Mouse (Mus musculus): ENCODE results near the gene Tnnc1. TPM values are rescaled to one million over a fixed set of nuclear protein-coding genes. Genes with fewer than 3 reads are reported as not detected.
A peak's percentile ranks its signal among the peaks of the same experiment; 100 is the strongest.

Tnnc1 gene
- polyA plus RNA-seq, 1 experiment: not detected

DNA sequence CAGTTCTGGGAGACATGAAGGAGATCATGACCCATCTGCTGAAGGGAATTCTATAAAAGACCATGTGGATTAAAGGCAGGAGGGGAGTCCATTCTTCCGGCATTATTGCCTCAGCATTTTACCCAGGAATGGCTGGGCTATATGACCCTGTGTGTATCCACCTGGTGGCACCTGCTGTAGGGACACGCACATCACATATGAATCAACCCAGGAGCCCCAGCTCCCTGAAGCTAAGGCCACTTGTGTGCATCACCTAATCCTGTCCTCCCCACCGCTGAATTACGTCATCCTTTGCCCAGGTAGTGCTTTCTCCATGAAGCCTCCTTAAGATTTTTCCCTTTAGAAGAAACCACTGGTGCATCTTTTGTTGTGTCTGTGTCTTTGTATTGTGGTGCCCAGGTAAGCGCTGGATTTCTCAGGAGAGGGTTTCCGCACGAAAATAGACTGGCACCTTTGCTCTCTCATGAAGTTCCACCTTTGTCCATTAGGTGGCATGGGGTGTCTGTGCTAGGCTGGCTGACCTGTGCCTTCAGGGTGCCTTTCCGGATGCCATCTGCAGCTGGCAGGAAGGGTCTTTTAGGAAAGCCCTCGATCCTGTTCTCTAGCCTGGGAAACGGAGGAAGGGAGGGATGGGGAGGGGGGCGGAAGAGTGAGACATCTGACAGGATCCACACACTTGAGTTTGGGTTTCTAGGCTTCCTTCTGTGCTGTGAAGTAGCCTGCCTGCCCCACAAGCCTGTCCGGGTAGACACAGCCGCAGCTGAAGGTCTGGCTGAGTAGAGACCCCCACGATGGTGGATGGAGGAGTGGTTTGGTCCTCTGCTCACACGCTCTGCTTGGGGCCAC is 7.3 kb downstream of the Tnnc1 start:
- H3K4me3 ChIP-seq (ENCODE audit: insufficient read depth, low read depth, low read length): no peak overlapping the region
- no peak overlapping the region for H3K27ac ChIP-seq (ENCODE audit: insufficient read depth, low read depth, low read length)
- H3K4me1 ChIP-seq (ENCODE audit: control insufficient read depth, insufficient read depth, low read length): peaks cover 9% of the 10 kb centered on the region
- 31% methylated on average over 15 of the region's 15 CpGs for WGBS
- no peak for TF ChIP-seq POLR2A (IDR thresholded peaks at IDR 0.05; ENCODE audit: insufficient read depth, low read depth, low read length)
- TF ChIP-seq CTCF (IDR thresholded peaks at IDR 0.05; ENCODE audit: insufficient read depth, low read depth, low read length): peak; percentile 72

DNA sequence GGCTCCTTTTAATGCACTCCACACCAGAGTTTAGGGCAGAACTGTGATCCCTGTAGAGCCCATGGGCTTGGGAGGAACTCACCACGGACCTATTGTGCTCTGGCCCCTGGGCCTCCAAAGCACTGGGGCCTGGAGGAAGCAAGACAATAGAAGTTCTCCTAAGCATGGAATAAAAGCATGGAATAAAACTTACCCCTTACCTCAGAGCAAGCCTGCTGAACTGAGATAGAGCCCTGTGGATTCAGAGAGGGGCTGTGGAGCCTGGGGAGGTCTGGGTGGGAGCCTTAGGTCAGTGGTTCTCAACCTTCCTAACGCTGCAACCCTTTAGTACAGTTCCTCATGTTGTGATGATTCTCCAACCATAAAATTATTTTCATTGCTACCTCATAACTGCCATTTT is 8.7 kb downstream of the Tnnc1 start, which contains the start of gene Nisch:
Nisch (minus strand) TSS at position 101 of the 400 bp plus-strand sequence.
- no peak for TF ChIP-seq CTCF (IDR thresholded peaks at IDR 0.05; ENCODE audit: insufficient read depth, low read depth, low read length)
- TF ChIP-seq POLR2A (IDR thresholded peaks at IDR 0.05; ENCODE audit: insufficient read depth, low read depth, low read length): no peak
- 87% methylated on average over 2 of the region's 2 CpGs for WGBS
- no peak within 1 kb of the TSS for H3K4me3 ChIP-seq (ENCODE audit: insufficient read depth, low read depth, low read length)
- no peak within 1 kb of the TSS for H3K27ac ChIP-seq (ENCODE audit: insufficient read depth, low read depth, low read length)
- peaks cover 9% of the 10 kb centered on the region for H3K4me1 ChIP-seq (ENCODE audit: control insufficient read depth, insufficient read depth, low read length)

- 44% methylated on average over 11 of the region's 11 CpGs for WGBS
- Histone ChIP-seq H3K27ac (ENCODE audit: insufficient read depth, low read depth, low read length) (no peak within 1 kb of the TSS), H3K4me3 (ENCODE audit: insufficient read depth, low read depth, low read length) (no peak within 1 kb of the TSS), H3K4me1 (ENCODE audit: control insufficient read depth, insufficient read depth, low read length) (peaks cover 9% of the 10 kb centered on the region)
- no peak for TF ChIP-seq CTCF (IDR thresholded peaks at IDR 0.05; ENCODE audit: insufficient read depth, low read depth, low read length)
- TF ChIP-seq POLR2A (IDR thresholded peaks at IDR 0.05; ENCODE audit: insufficient read depth, low read depth, low read length): no peak
Measured at GRCm38 (mm10) chr14:31217666-31218065, 9.6 kb downstream of the Tnnc1 start, which contains the start of gene Sema3g. Gene Sema3g (plus strand): TSS chr14:31217860.

DNA sequence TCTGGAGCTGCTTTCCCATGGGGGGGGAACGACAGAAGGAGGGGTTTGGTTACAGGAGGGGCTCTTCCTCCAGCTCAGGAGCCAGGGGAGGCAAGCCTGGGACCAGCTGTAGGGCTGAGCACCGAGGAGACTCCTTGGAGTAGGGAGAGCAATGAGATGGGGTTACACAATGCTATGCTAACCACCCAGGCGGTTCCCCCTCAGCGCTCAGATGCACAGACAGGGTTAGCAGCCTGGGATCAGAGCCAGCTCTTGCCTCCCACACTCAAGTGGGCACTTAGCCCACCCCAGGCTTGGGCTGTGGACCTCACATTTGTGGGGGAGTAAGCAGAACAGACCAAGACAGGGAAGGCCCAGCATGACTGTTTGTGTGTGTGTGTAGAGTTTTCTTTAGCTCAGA is 18.9 kb downstream of the Tnnc1 start:
- H3K4me1 ChIP-seq (ENCODE audit: control insufficient read depth, insufficient read depth, low read length): peaks cover 34% of the 10 kb centered on the region
- 22% methylated on average over 4 of the region's 4 CpGs for WGBS
- no peak overlapping the region for H3K27ac ChIP-seq (ENCODE audit: insufficient read depth, low read depth, low read length)
- H3K4me3 ChIP-seq (ENCODE audit: insufficient read depth, low read depth, low read length): no peak overlapping the region
- TF ChIP-seq POLR2A (IDR thresholded peaks at IDR 0.05; ENCODE audit: insufficient read depth, low read depth, low read length): no peak
- TF ChIP-seq CTCF (IDR thresholded peaks at IDR 0.05; ENCODE audit: insufficient read depth, low read depth, low read length): no peak

GRCm38 (mm10) chr14:31228234-31228633 is 20.1 kb downstream of the Tnnc1 start:
- peaks cover 34% of the 10 kb centered on the region for H3K4me1 ChIP-seq (ENCODE audit: control insufficient read depth, insufficient read depth, low read length)

DNA sequence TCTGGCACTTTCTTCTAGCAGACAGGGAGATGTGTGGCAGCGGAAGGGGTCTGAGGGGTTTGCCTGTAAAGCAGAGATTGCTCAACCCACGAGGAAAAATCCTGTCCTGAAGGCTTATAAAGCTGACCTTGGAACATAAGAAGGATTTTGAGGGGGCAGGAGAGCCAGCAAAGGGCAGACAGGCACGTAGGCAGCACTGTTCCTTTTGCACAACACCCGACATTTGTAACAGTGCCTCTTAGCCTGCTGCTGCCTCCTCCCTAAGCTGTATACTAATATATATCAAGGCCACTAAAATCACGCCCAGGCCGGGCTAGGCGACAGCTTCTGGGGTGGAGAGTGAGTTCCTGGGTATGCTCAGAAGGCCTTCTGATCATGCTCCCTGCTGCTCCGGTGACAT is 22.3 kb downstream of the Tnnc1 start:
- Histone ChIP-seq H3K4me3 (ENCODE audit: insufficient read depth, low read depth, low read length) (no peak overlapping the region), H3K27ac (ENCODE audit: insufficient read depth, low read depth, low read length) (no peak overlapping the region), H3K4me1 (ENCODE audit: control insufficient read depth, insufficient read depth, low read length) (peaks cover 35% of the 10 kb centered on the region)
- TF ChIP-seq CTCF (IDR thresholded peaks at IDR 0.05; ENCODE audit: insufficient read depth, low read depth, low read length) (no peak), POLR2A (IDR thresholded peaks at IDR 0.05; ENCODE audit: insufficient read depth, low read depth, low read length) (no peak)
- 46% methylated on average over 8 of the region's 8 CpGs for WGBS

More at GRCm38 (mm10) chr14:31228234-31228633, 20.1 kb downstream of the Tnnc1 start:
- WGBS: 81% methylated on average over 6 of the region's 6 CpGs
- Histone ChIP-seq H3K4me3 (ENCODE audit: insufficient read depth, low read depth, low read length) (no peak overlapping the region), H3K27ac (ENCODE audit: insufficient read depth, low read depth, low read length) (no peak overlapping the region)
- no peak for TF ChIP-seq POLR2A (IDR thresholded peaks at IDR 0.05; ENCODE audit: insufficient read depth, low read depth, low read length)
- TF ChIP-seq CTCF (IDR thresholded peaks at IDR 0.05; ENCODE audit: insufficient read depth, low read depth, low read length): no peak

GRCm38 (mm10) chr14:31232404-31233069 is 24.4 kb downstream of the Tnnc1 start:
- H3K4me1 ChIP-seq (ENCODE audit: control insufficient read depth, insufficient read depth, low read length): peaks cover 25% of the 10 kb centered on the region
- no peak overlapping the region for H3K27ac ChIP-seq (ENCODE audit: insufficient read depth, low read depth, low read length)
- 78% methylated on average over 13 of the region's 13 CpGs for WGBS
- TF ChIP-seq CTCF (IDR thresholded peaks at IDR 0.05; ENCODE audit: insufficient read depth, low read depth, low read length): no peak
- TF ChIP-seq POLR2A (IDR thresholded peaks at IDR 0.05; ENCODE audit: insufficient read depth, low read depth, low read length): no peak
- no peak overlapping the region for H3K4me3 ChIP-seq (ENCODE audit: insufficient read depth, low read depth, low read length)

DNA sequence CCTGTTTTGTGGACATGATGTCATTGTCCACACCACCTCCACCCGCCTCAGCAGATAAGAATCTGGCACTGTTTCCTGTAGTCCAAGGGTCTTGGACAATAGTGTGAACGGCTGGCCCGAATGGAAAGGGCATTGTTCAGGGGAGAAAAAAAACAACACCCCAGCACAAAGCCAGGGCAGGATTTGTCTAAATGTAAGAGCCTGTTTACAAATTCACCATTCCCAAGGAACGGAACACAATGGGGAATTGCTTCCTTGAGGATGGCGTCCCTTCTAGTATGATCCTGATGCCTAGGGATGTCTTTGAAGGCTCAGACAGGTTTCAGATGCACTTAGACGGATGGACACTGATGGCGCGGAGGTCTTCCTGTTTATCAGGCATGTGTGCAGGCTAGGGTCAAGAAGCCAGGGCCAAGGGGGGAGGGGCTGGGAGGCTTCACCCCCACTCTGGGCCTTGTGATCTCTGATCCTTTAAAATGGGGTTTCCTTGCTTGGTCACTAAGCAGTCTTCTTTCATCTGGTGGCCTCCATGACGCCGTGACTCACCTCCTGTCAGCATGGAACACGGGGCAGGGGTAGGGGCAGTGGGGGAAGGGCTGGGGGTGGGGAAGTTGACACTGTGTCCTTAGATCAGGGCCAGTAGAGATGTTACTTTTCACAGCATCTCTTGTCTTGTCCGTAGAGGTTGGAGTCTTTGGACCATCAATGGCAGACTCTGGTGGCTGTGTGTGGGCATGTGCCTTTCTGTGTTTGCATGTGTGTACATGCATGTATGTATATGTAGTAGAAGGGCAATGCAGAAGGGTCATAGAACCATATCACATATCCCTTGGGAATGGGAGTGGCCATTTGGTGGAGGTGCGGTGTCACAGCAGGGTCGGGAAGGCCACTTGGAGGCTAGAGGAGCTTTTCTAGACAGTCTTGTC is 25.2 kb downstream of the Tnnc1 start:
- TF ChIP-seq POLR2A (IDR thresholded peaks at IDR 0.05; ENCODE audit: insufficient read depth, low read depth, low read length) (no peak), CTCF (IDR thresholded peaks at IDR 0.05; ENCODE audit: insufficient read depth, low read depth, low read length) (no peak)
- Histone ChIP-seq H3K27ac (ENCODE audit: insufficient read depth, low read depth, low read length) (no peak overlapping the region), H3K4me1 (ENCODE audit: control insufficient read depth, insufficient read depth, low read length) (peaks cover 18% of the 10 kb centered on the region), H3K4me3 (ENCODE audit: insufficient read depth, low read depth, low read length) (no peak overlapping the region)
- 85% methylated on average over 14 of the region's 14 CpGs for WGBS

Data from olfactory bulb, adult 2 months (tissue).